In genomic region chr4:57083653-57084052, GRCm38 (mm10) we compare ENCODE assay signal across 19 mouse cellular contexts. TPM values are rescaled to one million over a fixed set of nuclear protein-coding genes. Genes with fewer than 3 reads are reported as not detected.
"Had no signal": no experiment of that assay in that cellular context is flagged by ENCODE, and none has a peak within 500 bp of the region (broad histone marks: within the 10 kb centered on the region; RNA-seq: fewer than 3 reads in every experiment).

No protein-coding gene starts in this region.

- H3K4me2 ChIP-seq: kidney, embryonic 15.5 days; limb, embryonic 13.5 days; liver, embryonic 12.5 days; liver, embryonic 15.5 days; lung, embryonic 15.5 days had no signal

- H3K9ac ChIP-seq: kidney, embryonic 15.5 days; limb, embryonic 13.5 days; liver, embryonic 12.5 days; liver, embryonic 15.5 days; lung, embryonic 15.5 days had no signal

- ATAC-seq: liver, embryonic 12.5 days had no signal

- DNase-seq: kidney, adult 11 months; kidney, adult 8-10 months; kidney, postnatal 10 days; kidney, postnatal 36 days; liver; lung, adult 18-20 months; midbrain, embryonic 14.5 days; right cerebral cortex, postnatal 14 days; right cerebral cortex, postnatal 4 days; thymus, postnatal 14 days had no signal

- H3K9me3 ChIP-seq: kidney, embryonic 15.5 days; limb, embryonic 10.5 days; limb, embryonic 13.5 days; liver, embryonic 12.5 days; liver, embryonic 15.5 days; lung, embryonic 15.5 days; midbrain, embryonic 10.5 days had no signal

- H3K4me3 ChIP-seq: kidney, embryonic 15.5 days; limb, embryonic 10.5 days; limb, embryonic 13.5 days; liver, embryonic 12.5 days; liver, embryonic 15.5 days; lung, embryonic 15.5 days; midbrain, embryonic 10.5 days had no signal

- H3K27me3 ChIP-seq: limb, embryonic 13.5 days; liver, embryonic 12.5 days; liver, embryonic 15.5 days; lung, embryonic 15.5 days had no signal

- H3K36me3 ChIP-seq: kidney, embryonic 15.5 days; limb, embryonic 10.5 days; limb, embryonic 13.5 days; liver, embryonic 12.5 days; liver, embryonic 15.5 days; lung, embryonic 15.5 days; midbrain, embryonic 10.5 days had no signal

- H3K27ac ChIP-seq: kidney, embryonic 15.5 days; limb, embryonic 10.5 days; limb, embryonic 13.5 days; liver, embryonic 15.5 days; lung, embryonic 15.5 days; macrophage; stomach, postnatal 0 days had no signal

RNA-seq across cellular contexts. Expression of gene Epb41l4b, which starts 59.6 kb away (rescaled TPM):
- polyA plus RNA-seq: macrophage had no signal
